Mouse (Mus musculus): ENCODE data around the gene Dscam. TPM values are rescaled to one million over a fixed set of nuclear protein-coding genes. Genes with fewer than 3 reads are reported as not detected.

Dscam gene
- polyA plus RNA-seq, 1 experiment from 2014 or later = 8.5 TPM

DNA sequence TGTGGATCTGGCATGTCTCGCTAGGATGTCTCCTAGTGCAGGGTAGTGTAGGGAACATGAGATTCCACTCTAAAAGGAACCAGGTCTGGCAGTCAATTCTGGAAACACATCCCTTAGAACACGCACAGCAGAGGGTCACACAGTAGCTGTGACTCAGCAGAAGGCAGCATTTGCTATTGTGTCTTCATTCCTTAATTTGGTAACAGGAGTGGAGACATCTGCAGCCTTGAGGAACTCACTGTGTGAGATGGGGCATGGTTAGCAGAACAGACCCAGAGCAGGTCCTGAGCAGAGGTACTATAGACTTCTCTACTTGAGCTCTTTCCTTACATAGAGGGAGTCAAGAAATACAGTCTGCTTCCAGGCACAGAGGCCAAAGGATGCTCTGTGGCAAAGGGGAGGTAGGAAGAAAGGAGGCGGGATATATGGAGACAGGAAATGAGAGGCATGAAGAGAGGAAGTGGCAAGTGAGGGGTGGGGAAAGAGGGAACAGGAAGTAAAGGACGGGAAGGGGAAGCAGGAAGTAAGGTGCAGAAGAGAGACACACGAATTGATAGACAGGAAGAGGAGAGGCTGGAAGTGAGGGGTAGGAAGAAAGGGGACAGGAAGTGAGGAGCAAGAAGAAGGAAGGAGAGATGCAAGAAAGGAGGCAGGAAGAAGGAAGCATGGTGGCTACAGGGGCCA, 488.1 kb downstream of the Dscam start:
- Histone ChIP-seq H3K4me2 (ENCODE audit: low read length) (no peak overlapping the region), H3K9me3 (ENCODE audit: control insufficient read depth, low read length) (no peaks in the 10 kb centered on the region), H3K9ac (replicated peaks; ENCODE audit: low read depth, low read length) (no peak overlapping the region), H3K36me3 (ENCODE audit: control insufficient read depth, insufficient read depth) (no peaks in the 10 kb centered on the region), H3K27me3 (replicated peaks; ENCODE audit: control insufficient read depth, insufficient read depth, low read length) (no peaks in the 10 kb centered on the region), H3K27ac (ENCODE audit: low read length) (no peak overlapping the region), H3K4me1 (replicated peaks; ENCODE audit: control insufficient read depth, insufficient read depth, low read length) (no peaks in the 10 kb centered on the region), H3K4me3 (replicated peaks; ENCODE audit: low read length) (no peak overlapping the region)
- no peak for ATAC-seq
- WGBS = 78% methylated on average over 5 of the region's 5 CpGs

DNA sequence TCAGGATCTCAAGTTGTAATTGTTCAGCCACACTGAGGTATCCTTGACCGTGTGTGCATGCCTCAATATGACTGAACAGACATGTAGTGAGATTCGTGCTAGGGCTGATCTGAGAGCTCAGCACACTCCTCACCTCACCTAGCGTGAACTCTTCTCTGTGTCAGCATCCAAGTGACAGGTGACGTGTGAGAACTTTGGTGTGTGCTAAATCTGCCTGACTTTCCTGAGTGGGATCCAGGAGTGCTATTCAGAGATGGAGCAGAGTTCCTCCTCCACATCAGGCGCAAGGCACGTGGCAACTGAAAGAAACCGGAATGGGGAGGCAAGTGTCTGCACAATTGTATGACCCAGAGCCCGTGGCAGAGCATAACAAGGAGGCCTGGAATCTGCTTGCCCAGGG, 490.6 kb downstream of the Dscam start:
- WGBS = 90% methylated on average over 8 of the region's 8 CpGs
- no peak for ATAC-seq
- Histone ChIP-seq H3K9me3 (ENCODE audit: control insufficient read depth, low read length) (no peaks in the 10 kb centered on the region), H3K4me1 (replicated peaks; ENCODE audit: control insufficient read depth, insufficient read depth, low read length) (no peaks in the 10 kb centered on the region), H3K4me3 (replicated peaks; ENCODE audit: low read length) (no peak overlapping the region), H3K27ac (ENCODE audit: low read length) (no peak overlapping the region), H3K9ac (replicated peaks; ENCODE audit: low read depth, low read length) (no peak overlapping the region), H3K27me3 (replicated peaks; ENCODE audit: control insufficient read depth, insufficient read depth, low read length) (no peaks in the 10 kb centered on the region), H3K4me2 (ENCODE audit: low read length) (no peak overlapping the region), H3K36me3 (ENCODE audit: control insufficient read depth, insufficient read depth) (no peaks in the 10 kb centered on the region)

DNA sequence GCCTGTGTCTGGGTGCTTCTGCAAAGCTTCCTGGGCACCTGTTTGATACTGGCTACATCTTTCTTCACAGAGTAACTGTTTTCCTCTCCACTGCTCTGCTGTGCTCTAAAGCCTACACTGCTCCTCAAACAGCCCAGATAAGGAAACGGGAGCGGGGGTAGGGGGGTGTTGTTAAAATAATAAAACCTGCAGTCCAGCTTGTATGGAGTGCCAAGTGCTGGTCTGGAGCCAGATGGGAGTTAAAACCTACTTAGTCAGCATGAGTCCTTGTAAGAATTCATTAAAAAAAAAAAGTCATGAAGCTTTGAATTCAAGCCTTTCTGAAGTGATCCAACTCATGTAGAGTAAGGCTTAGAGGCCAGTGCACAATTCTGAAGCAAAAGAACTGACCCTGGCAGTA, 493.1 kb downstream of the Dscam start:
- H3K9ac ChIP-seq (replicated peaks; ENCODE audit: low read depth, low read length) = no peak overlapping the region
- H3K27me3 ChIP-seq (replicated peaks; ENCODE audit: control insufficient read depth, insufficient read depth, low read length) = no peaks in the 10 kb centered on the region
- no peak overlapping the region for H3K4me2 ChIP-seq (ENCODE audit: low read length)
- no peaks in the 10 kb centered on the region for H3K9me3 ChIP-seq (ENCODE audit: control insufficient read depth, low read length)
- 30% methylated on average over 2 of the region's 2 CpGs for WGBS
- H3K4me1 ChIP-seq (replicated peaks; ENCODE audit: control insufficient read depth, insufficient read depth, low read length) = peaks cover 7% of the 10 kb centered on the region
- ATAC-seq = no peak
- no peaks in the 10 kb centered on the region for H3K36me3 ChIP-seq (ENCODE audit: control insufficient read depth, insufficient read depth)
- no peak overlapping the region for H3K27ac ChIP-seq (ENCODE audit: low read length)
- H3K4me3 ChIP-seq (replicated peaks; ENCODE audit: low read length) = no peak overlapping the region

DNA sequence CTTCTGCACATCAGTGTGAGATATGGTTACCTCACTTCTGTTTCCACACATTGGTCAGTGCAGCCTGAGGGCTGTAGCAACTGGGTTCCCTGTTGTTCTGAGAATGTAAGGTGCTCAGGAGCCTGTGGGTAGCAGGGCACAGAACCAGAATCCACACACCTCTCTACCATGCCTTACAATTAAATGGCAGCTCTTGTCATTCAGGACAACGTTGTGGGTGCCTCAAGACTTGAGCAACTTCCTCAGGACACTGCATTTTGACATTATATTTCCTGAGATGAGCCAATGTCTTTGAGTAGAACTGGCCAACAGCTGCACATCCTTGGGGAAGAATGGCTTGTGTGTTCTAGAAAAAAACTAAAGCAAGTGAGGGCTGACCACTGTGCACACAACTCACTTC, 493.9 kb downstream of the Dscam start:
- no peak for ATAC-seq
- Histone ChIP-seq H3K9me3 (ENCODE audit: control insufficient read depth, low read length) (no peaks in the 10 kb centered on the region), H3K27ac (ENCODE audit: low read length) (no peak overlapping the region), H3K4me2 (ENCODE audit: low read length) (no peak overlapping the region), H3K4me1 (replicated peaks; ENCODE audit: control insufficient read depth, insufficient read depth, low read length) (peaks cover 7% of the 10 kb centered on the region), H3K4me3 (replicated peaks; ENCODE audit: low read length) (no peak overlapping the region), H3K9ac (replicated peaks; ENCODE audit: low read depth, low read length) (no peak overlapping the region), H3K27me3 (replicated peaks; ENCODE audit: control insufficient read depth, insufficient read depth, low read length) (no peaks in the 10 kb centered on the region), H3K36me3 (ENCODE audit: control insufficient read depth, insufficient read depth) (no peaks in the 10 kb centered on the region)
- WGBS = 75% methylated on average over 1 of the region's 1 CpGs

DNA sequence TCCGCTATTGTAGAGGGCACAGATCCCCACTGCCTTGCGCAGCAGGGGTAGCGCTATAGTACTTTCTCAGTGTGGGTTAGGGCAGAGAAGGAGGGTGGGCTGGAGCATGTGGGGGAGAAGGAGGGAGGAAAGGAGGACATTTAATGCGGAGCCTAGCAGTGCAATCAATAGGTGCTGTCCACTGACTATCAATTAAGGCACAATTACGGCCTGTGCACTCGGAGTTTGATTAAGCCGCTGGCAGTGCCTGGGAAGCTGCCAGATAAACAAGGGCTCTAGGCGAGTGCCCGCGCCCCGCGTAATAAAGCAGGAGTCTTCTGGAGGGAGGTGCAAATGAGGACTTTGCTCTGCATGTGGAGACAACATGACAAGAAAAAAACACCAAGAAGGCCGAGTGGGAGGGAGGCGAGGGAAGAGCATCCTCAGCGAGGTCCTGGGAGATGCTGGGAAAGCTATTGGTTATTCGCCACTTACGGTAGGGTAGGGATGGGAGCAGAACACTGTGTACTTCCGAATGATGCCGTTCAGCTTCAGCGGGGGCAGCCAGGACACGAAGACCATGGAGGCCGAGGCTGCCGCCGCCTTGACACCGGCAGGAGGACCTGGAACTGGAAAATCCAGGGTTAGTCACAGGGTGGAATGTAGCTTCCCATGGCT, 497.2 kb downstream of the Dscam start:
- H3K4me3 ChIP-seq (replicated peaks; ENCODE audit: low read length) = no peak overlapping the region
- H3K9ac ChIP-seq (replicated peaks; ENCODE audit: low read depth, low read length) = no peak overlapping the region
- no peak overlapping the region for H3K27ac ChIP-seq (ENCODE audit: low read length)
- H3K9me3 ChIP-seq (ENCODE audit: control insufficient read depth, low read length) = no peaks in the 10 kb centered on the region
- H3K27me3 ChIP-seq (replicated peaks; ENCODE audit: control insufficient read depth, insufficient read depth, low read length) = no peaks in the 10 kb centered on the region
- no peaks in the 10 kb centered on the region for H3K36me3 ChIP-seq (ENCODE audit: control insufficient read depth, insufficient read depth)
- WGBS = 34% methylated on average over 25 of the region's 25 CpGs
- H3K4me1 ChIP-seq (replicated peaks; ENCODE audit: control insufficient read depth, insufficient read depth, low read length) = peaks cover 7% of the 10 kb centered on the region
- peak overlapping the region; percentile 42 for H3K4me2 ChIP-seq (ENCODE audit: low read length)
- peak; percentile 84 for ATAC-seq

DNA sequence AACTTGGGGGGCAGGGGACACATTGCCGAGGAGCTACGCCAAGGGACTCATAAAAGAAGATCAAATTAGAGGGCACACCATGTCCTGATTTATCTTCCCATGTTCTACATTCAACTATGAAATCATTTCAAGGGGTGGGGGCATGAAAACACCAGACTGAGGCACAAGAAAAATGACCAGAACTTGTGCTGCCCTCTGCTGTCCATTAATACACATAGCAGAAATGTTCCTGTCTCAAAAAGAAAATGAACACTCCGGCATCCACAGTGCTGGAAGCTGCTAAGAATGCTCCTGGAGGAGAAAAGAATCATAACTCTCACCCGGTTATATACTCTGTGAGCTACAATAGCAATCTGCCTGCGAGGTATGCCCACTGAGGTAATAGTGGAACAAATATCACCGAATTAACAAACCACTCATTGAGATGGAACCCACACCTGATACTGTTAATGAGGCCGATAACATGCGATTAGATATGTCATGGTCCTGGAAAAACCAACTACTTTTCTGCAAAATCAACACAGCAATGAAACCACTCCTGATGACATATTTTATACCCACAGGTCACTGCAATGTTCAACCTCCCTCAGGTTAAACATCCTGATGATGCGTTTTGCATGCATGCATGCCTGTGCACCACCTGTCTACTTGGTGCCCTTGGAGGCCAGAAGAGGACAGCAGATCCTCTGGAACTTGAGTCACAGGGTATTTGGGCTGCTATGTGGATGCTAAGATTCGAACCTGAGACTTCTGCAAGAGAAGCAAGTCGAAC, 498.8 kb downstream of the Dscam start:
- 61% methylated on average over 11 of the region's 11 CpGs for WGBS
- H3K9ac ChIP-seq (replicated peaks; ENCODE audit: low read depth, low read length) = no peak overlapping the region; the same call in 1 of the 2 replicates
- no peak overlapping the region for H3K4me3 ChIP-seq (replicated peaks; ENCODE audit: low read length)
- H3K4me1 ChIP-seq (replicated peaks; ENCODE audit: control insufficient read depth, insufficient read depth, low read length) = peaks cover 7% of the 10 kb centered on the region
- no peaks in the 10 kb centered on the region for H3K36me3 ChIP-seq (ENCODE audit: control insufficient read depth, insufficient read depth)
- no peak overlapping the region for H3K27ac ChIP-seq (ENCODE audit: low read length)
- no peak overlapping the region for H3K4me2 ChIP-seq (ENCODE audit: low read length)
- no peaks in the 10 kb centered on the region for H3K9me3 ChIP-seq (ENCODE audit: control insufficient read depth, low read length)
- ATAC-seq = 0 out of 2 replicates have a peak, but pooled peaks have one; percentile 23
- no peaks in the 10 kb centered on the region for H3K27me3 ChIP-seq (replicated peaks; ENCODE audit: control insufficient read depth, insufficient read depth, low read length)

DNA sequence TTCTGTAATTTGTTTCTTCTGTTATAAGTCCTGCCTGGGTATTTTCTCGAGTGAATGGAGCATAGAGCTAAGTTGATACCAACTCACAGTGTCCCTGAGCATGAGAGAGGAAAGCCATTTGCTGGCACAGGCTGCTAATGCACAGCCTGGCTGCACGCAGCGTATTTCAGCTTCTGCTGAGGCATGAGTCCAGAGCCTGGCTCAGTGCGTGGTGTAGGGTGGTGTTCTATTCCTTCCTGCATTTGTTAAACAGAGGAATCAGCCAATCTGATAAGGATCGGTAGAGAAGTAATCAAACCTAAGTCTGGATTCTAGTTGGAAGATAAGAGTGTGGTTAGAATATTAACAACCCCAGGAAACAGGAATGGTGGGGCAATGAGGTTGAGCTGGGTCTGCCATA, 500.8 kb downstream of the Dscam start:
- no peak overlapping the region for H3K4me3 ChIP-seq (replicated peaks; ENCODE audit: low read length)
- H3K9ac ChIP-seq (replicated peaks; ENCODE audit: low read depth, low read length) = no peak overlapping the region
- no peak for ATAC-seq
- peaks cover 7% of the 10 kb centered on the region for H3K4me1 ChIP-seq (replicated peaks; ENCODE audit: control insufficient read depth, insufficient read depth, low read length)
- no peak overlapping the region for H3K4me2 ChIP-seq (ENCODE audit: low read length)
- no peaks in the 10 kb centered on the region for H3K27me3 ChIP-seq (replicated peaks; ENCODE audit: control insufficient read depth, insufficient read depth, low read length)
- no peaks in the 10 kb centered on the region for H3K36me3 ChIP-seq (ENCODE audit: control insufficient read depth, insufficient read depth)
- WGBS = 61% methylated on average over 5 of the region's 5 CpGs
- no peaks in the 10 kb centered on the region for H3K9me3 ChIP-seq (ENCODE audit: control insufficient read depth, low read length)
- H3K27ac ChIP-seq (ENCODE audit: low read length) = no peak overlapping the region

DNA sequence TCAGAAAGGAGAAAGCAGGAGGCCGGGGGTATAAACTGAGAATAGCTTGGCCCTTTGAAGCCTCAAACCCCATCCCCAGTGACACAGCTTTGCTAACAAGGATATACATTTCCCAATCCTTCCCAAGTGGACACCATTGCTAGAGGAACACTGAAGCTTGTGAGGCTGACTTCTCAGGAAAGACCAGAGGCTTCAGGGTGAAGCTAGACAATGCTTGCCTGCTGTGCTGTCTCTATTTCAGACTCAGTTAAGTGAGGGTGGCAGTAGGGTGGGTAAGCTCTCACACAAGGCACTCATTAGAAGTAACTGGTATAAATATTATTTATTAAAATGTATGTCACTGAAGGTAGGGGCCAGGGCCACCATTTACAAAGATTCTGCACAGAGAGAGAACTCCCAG, 502.1 kb downstream of the Dscam start:
- no peak overlapping the region for H3K4me2 ChIP-seq (ENCODE audit: low read length)
- no peak for ATAC-seq
- H3K36me3 ChIP-seq (ENCODE audit: control insufficient read depth, insufficient read depth) = no peaks in the 10 kb centered on the region
- no peak overlapping the region for H3K4me3 ChIP-seq (replicated peaks; ENCODE audit: low read length)
- H3K9ac ChIP-seq (replicated peaks; ENCODE audit: low read depth, low read length) = no peak overlapping the region
- no peaks in the 10 kb centered on the region for H3K9me3 ChIP-seq (ENCODE audit: control insufficient read depth, low read length)
- no peaks in the 10 kb centered on the region for H3K27me3 ChIP-seq (replicated peaks; ENCODE audit: control insufficient read depth, insufficient read depth, low read length)
- H3K4me1 ChIP-seq (replicated peaks; ENCODE audit: control insufficient read depth, insufficient read depth, low read length) = peaks cover 5% of the 10 kb centered on the region
- WGBS = 96% methylated on average over 1 of the region's 1 CpGs
- no peak overlapping the region for H3K27ac ChIP-seq (ENCODE audit: low read length)

DNA sequence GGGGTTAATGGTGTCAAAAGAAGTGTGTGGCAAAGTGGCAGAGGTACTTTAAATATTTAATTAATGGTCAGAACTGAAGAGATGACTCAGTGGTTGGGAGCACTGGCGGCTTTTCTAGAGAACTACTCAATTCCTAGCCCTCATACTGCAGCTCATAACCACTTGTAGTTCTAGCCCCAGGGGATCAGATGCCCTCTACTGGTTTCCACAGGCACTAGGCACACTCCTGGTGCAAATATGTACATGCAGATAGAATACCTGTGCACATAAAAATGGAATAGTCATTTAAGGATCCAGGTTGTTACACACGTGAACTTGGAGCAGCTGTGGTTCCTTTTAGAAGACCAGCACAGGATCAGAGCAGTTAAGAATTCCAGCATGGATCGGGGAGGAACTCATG, 509.5 kb downstream of the Dscam start:
- ATAC-seq = no peak

More for the DNA sequence above, 509.5 kb downstream of the Dscam start:
- H3K27me3 ChIP-seq (replicated peaks; ENCODE audit: control insufficient read depth, insufficient read depth, low read length) = no peaks in the 10 kb centered on the region
- no peak overlapping the region for H3K9ac ChIP-seq (replicated peaks; ENCODE audit: low read depth, low read length)
- peaks cover 4% of the 10 kb centered on the region; the same call in 1 of the 2 replicates for H3K4me1 ChIP-seq (replicated peaks; ENCODE audit: control insufficient read depth, insufficient read depth, low read length)
- H3K4me2 ChIP-seq (ENCODE audit: low read length) = no peak overlapping the region
- no peak overlapping the region for H3K4me3 ChIP-seq (replicated peaks; ENCODE audit: low read length)
- no peaks in the 10 kb centered on the region for H3K36me3 ChIP-seq (ENCODE audit: control insufficient read depth, insufficient read depth)
- H3K27ac ChIP-seq (ENCODE audit: low read length) = no peak overlapping the region
- WGBS = 92% methylated on average over 3 of the region's 3 CpGs
- H3K9me3 ChIP-seq (ENCODE audit: control insufficient read depth, low read length) = no peaks in the 10 kb centered on the region
